Mouse (Mus musculus) mesoderm, embryonic 11.5 days (tissue): ENCODE results near the gene Grhl1.
A peak's percentile ranks its signal among the peaks of the same experiment; 100 is the strongest.

ENCODE experiments used
- DNase-seq: peaks from one replicate; pipeline ENCODE4 v3.0.0-alpha.2; 2012; ENCODE audit warnings: low read depth, low spot score

Grhl1 gene

GRCm38 (mm10) chr12:24645901-24646300, 73.8 kb downstream of the Grhl1 start:
- no peak for DNase-seq

GRCm38 (mm10) chr12:24648094-24648493, 76.0 kb downstream of the Grhl1 start:
- DNase-seq: no peak

GRCm38 (mm10) chr12:24650415-24651062, 78.5 kb downstream of the Grhl1 start:
- no peak for DNase-seq

- peak; percentile 97 for DNase-seq
Observed at GRCm38 (mm10) chr12:24651063-24651557, 79.0 kb downstream of the Grhl1 start, which contains the start of gene Klf11. Gene Klf11, plus strand, starts transcription at chr12:24651274.

GRCm38 (mm10) chr12:24651642-24652342, 79.7 kb downstream of the Grhl1 start:
- DNase-seq: peak; percentile 95

GRCm38 (mm10) chr12:24654065-24654862, 82.2 kb downstream of the Grhl1 start:
- no peak for DNase-seq

- no peak for DNase-seq
Observed at GRCm38 (mm10) chr12:24656436-24656835, 84.4 kb downstream of the Grhl1 start.

- no peak for DNase-seq
Observed at GRCm38 (mm10) chr12:24658998-24659397, 86.9 kb downstream of the Grhl1 start.

- DNase-seq: no peak
Observed at GRCm38 (mm10) chr12:24659923-24660322, 87.8 kb downstream of the Grhl1 start.

- DNase-seq: no peak
Observed at GRCm38 (mm10) chr12:24661100-24661499, 89.0 kb downstream of the Grhl1 start.

- DNase-seq: no peak
Observed at GRCm38 (mm10) chr12:24662131-24662530, 90.0 kb downstream of the Grhl1 start.
